14 mouse cellular contexts compared by ENCODE assay signal in genomic region chr2:156723899-156724523, GRCm38 (mm10). TPM values are rescaled to one million over a fixed set of nuclear protein-coding genes. Genes with fewer than 3 reads are reported as not detected.
DNase-seq lines count a peak whose midpoint lies in the region; ATAC-seq and TF ChIP-seq lines count a peak whose summit lies in the region.
"Had no signal": no experiment of that assay in that cellular context is flagged by ENCODE, and none has a peak within 500 bp of the region (broad histone marks: within the 10 kb centered on the region; RNA-seq: fewer than 3 reads in every experiment).

No protein-coding gene starts in this region.

- DNase-seq in forebrain, embryonic 11.5 days (ENCODE audit: low spot score), result no peak
- no peak for DNase-seq in forebrain, embryonic 10.5 days (ENCODE audit: extremely low spot score, low spot score)
- no peak for DNase-seq in ES-E14 (ENCODE audit: low read depth, low spot score)
- no peak for DNase-seq in heart, postnatal 10 days
- no peak for DNase-seq in kidney, adult 9 months
- no peak for DNase-seq in left cerebral cortex, postnatal 14 days (ENCODE audit: low spot score in 2 of 2)
- DNase-seq: adrenal gland, adult 8-10 months; liver; lung, postnatal 4 days had no signal

- H3K27ac ChIP-seq in forebrain, embryonic 11.5 days (ENCODE audit: low read depth, low read length), result no peak overlapping the region
- H3K27ac ChIP-seq in forebrain, embryonic 10.5 days, result no peak overlapping the region
- H3K27ac ChIP-seq in ES-E14 (ENCODE audit: insufficient read depth, low read depth, low read length, poor library complexity, severe bottlenecking), result no peak overlapping the region
- no peak overlapping the region; the same call in 1 of the 2 replicates for H3K27ac ChIP-seq in forebrain, embryonic 15.5 days (replicated peaks)
- H3K27ac ChIP-seq in midbrain, embryonic 16.5 days (ENCODE audit: low read length), result no peak overlapping the region
- H3K27ac ChIP-seq: intestine, embryonic 15.5 days had no signal

- intact Hi-C loops in heart, postnatal 10 days (cut with DNase I), result loop anchor here (5.0 to 10.0 kb wide), 4 partner anchors 38 to 351 kb away; partner anchors contain the start of genes Ndrg3, Soga1 and Tgif2
- intact Hi-C loops in left cerebral cortex, postnatal 14 days (cut with DNase I), result no loop called here

- peaks cover 13% of the 10 kb centered on the region; the same call in 1 of the 2 replicates for H3K4me1 ChIP-seq in forebrain, embryonic 11.5 days (replicated peaks; ENCODE audit: control insufficient read depth, insufficient read depth, low read length)
- H3K4me1 ChIP-seq in forebrain, embryonic 10.5 days, result peaks cover 77% of the 10 kb centered on the region
- H3K4me1 ChIP-seq in ES-E14 (ENCODE audit: control insufficient read depth in 2 of 2, insufficient read depth in 2 of 2, low read length in 2 of 2, poor library complexity in 1 of 2), result peaks cover 11 to 25% of the 10 kb centered on the region in 2 experiments
- H3K4me1 ChIP-seq in forebrain, embryonic 15.5 days, result peaks cover 75% of the 10 kb centered on the region
- H3K4me1 ChIP-seq in midbrain, embryonic 16.5 days (ENCODE audit: control insufficient read depth, insufficient read depth, low read length), result peaks cover 55% of the 10 kb centered on the region

- in situ Hi-C loops in ES-E14 (cut with MboI; ENCODE audit: low sequenced_read_pairs in 2 of 2, unreplicated experiment in 2 of 2), result loop anchor here in 1 of 2 experiments (25.0 kb wide), 1 partner anchor 187 kb away; the partner anchor contains the start of gene Aar2

- no peaks in the 10 kb centered on the region for H3K9me3 ChIP-seq in forebrain, embryonic 11.5 days (ENCODE audit: control insufficient read depth, low read length)
- H3K9me3 ChIP-seq in forebrain, embryonic 10.5 days, result no peaks in the 10 kb centered on the region
- no peaks in the 10 kb centered on the region for H3K9me3 ChIP-seq in ES-E14 (ENCODE audit: control insufficient read depth, insufficient read depth, low read depth, low read length)
- H3K9me3 ChIP-seq in forebrain, embryonic 15.5 days, result no peaks in the 10 kb centered on the region
- H3K9me3 ChIP-seq in midbrain, embryonic 16.5 days (replicated peaks; ENCODE audit: control insufficient read depth, low read length, poor library complexity, severe bottlenecking), result no peaks in the 10 kb centered on the region
- H3K9me3 ChIP-seq: intestine, embryonic 15.5 days had no signal

- 65% methylated on average over 1 of the region's 1 CpGs for WGBS in forebrain, embryonic 11.5 days
- 88% methylated on average over 1 of the region's 1 CpGs for WGBS in forebrain, embryonic 10.5 days
- WGBS in forebrain, embryonic 15.5 days, result 77% methylated on average over 1 of the region's 1 CpGs
- 57% methylated on average over 1 of the region's 1 CpGs for WGBS in midbrain, embryonic 16.5 days

- 0 out of 2 replicates have a peak overlapping the region, but pooled peaks have one; percentile 11 for H3K4me2 ChIP-seq in forebrain, embryonic 11.5 days (ENCODE audit: low read depth, low read length, severe bottlenecking)
- H3K4me2 ChIP-seq in forebrain, embryonic 15.5 days (replicated peaks), result peak overlapping the region; percentile 78
- peak overlapping the region; percentile 89 for H3K4me2 ChIP-seq in midbrain, embryonic 16.5 days (ENCODE audit: low read length)
- H3K4me2 ChIP-seq: heart, embryonic 11.5 days had no signal

- no peak overlapping the region for H3K9ac ChIP-seq in forebrain, embryonic 11.5 days (ENCODE audit: low read length)
- H3K9ac ChIP-seq in ES-E14 (ENCODE audit: insufficient read depth, low read depth, low read length, poor library complexity, severe bottlenecking), result no peak overlapping the region
- peak overlapping the region; percentile 37; the same call in 1 of the 2 replicates for H3K9ac ChIP-seq in forebrain, embryonic 15.5 days (replicated peaks)
- H3K9ac ChIP-seq in midbrain, embryonic 16.5 days (ENCODE audit: low read depth, low read length), result peak overlapping the region; percentile 49; the same call in 1 of the 2 replicates
- H3K9ac ChIP-seq: intestine, embryonic 15.5 days had no signal

- no peak for ATAC-seq in forebrain, embryonic 11.5 days (replicated peaks; ENCODE audit: low FRiP score)
- no peak for ATAC-seq in forebrain, embryonic 15.5 days (replicated peaks)
- ATAC-seq in midbrain, embryonic 16.5 days, result no peak
- ATAC-seq: intestine, embryonic 15.5 days; Patski had no signal

- H3K27me3 ChIP-seq in forebrain, embryonic 11.5 days (ENCODE audit: control insufficient read depth, insufficient read depth, low read length), result no peaks in the 10 kb centered on the region
- no peaks in the 10 kb centered on the region for H3K27me3 ChIP-seq in forebrain, embryonic 10.5 days (ENCODE audit: poor library complexity, severe bottlenecking)
- H3K27me3 ChIP-seq in forebrain, embryonic 15.5 days, result no peaks in the 10 kb centered on the region
- no peaks in the 10 kb centered on the region for H3K27me3 ChIP-seq in midbrain, embryonic 16.5 days (ENCODE audit: control insufficient read depth, insufficient read depth, low read depth, low read length)
- H3K27me3 ChIP-seq: intestine, embryonic 15.5 days; Patski had no signal

- H3K36me3 ChIP-seq in forebrain, embryonic 11.5 days (ENCODE audit: control insufficient read depth, insufficient read depth, low read length), result no peaks in the 10 kb centered on the region
- peaks cover 19% of the 10 kb centered on the region; the same call in 1 of the 2 replicates for H3K36me3 ChIP-seq in forebrain, embryonic 10.5 days (replicated peaks)
- H3K36me3 ChIP-seq in ES-E14 (ENCODE audit: control insufficient read depth, insufficient read depth, low read length, poor library complexity, severe bottlenecking), result no peaks in the 10 kb centered on the region; the same call in 1 of the 2 replicates
- peaks cover 3% of the 10 kb centered on the region; the same call in 1 of the 2 replicates for H3K36me3 ChIP-seq in forebrain, embryonic 15.5 days
- H3K36me3 ChIP-seq in midbrain, embryonic 16.5 days (ENCODE audit: control insufficient read depth, insufficient read depth, low read length), result no peaks in the 10 kb centered on the region
- H3K36me3 ChIP-seq: intestine, embryonic 15.5 days had no signal

- no peak overlapping the region for H3K4me3 ChIP-seq in forebrain, embryonic 11.5 days (ENCODE audit: low read depth, low read length)
- H3K4me3 ChIP-seq in forebrain, embryonic 10.5 days, result no peak overlapping the region
- H3K4me3 ChIP-seq in ES-E14 (ENCODE audit: insufficient read depth in 1 of 2, low read depth in 1 of 2, low read length in 2 of 2, poor library complexity in 1 of 2, severe bottlenecking in 1 of 2), result no peak overlapping the region
- peak overlapping the region; percentile 99 for H3K4me3 ChIP-seq in forebrain, embryonic 15.5 days
- H3K4me3 ChIP-seq in midbrain, embryonic 16.5 days (ENCODE audit: low read depth, low read length), result no peak overlapping the region
- H3K4me3 ChIP-seq: intestine, embryonic 15.5 days had no signal

TF ChIP-seq in ES-E14, 5 proteins besides CTCF, POLR2A, EP300 and RAD21:
- TF ChIP-seq MAFK (IDR thresholded peaks at IDR 0.05; ENCODE audit: insufficient read depth, low read depth, low read length), result peak; percentile 95
- no peak for TF ChIP-seq ZNF384 (IDR thresholded peaks at IDR 0.05; ENCODE audit: low read depth, low read length)

RNA-seq across cellular contexts. Expression of gene Myl9, which starts 51.2 kb away (rescaled TPM):
- polyA plus RNA-seq in forebrain, embryonic 11.5 days (2014; fragmentation: Nextera tagmentation; extraction: Ambion mirVana), result 105 and 121 TPM in 2 replicates
- 79.0 and 80.3 TPM in 2 replicates for polyA plus RNA-seq in forebrain, embryonic 10.5 days (2016; fragmentation: Nextera tagmentation; extraction: Ambion mirVana)
- 30.7 and 77.7 TPM in 2 replicates for total RNA-seq in ES-E14 (2012; rRNA removed)
- polyA plus RNA-seq in forebrain, embryonic 15.5 days (2015; fragmentation: Nextera tagmentation; extraction: Ambion mirVana), result 32.2 and 34.2 TPM in 2 replicates
- polyA plus RNA-seq in midbrain, embryonic 16.5 days (2015; fragmentation: Nextera tagmentation; extraction: Ambion mirVana), result 33.7 and 38.8 TPM in 2 replicates
- total RNA-seq in heart, postnatal 10 days (2021), result 100 to 1,000 TPM; 391 to 523 TPM
- 10 to 100 TPM; 24.1 to 24.2 TPM for total RNA-seq in left cerebral cortex, postnatal 14 days (2021)

Comparison
In these comparisons a context has a peak if more than half of its experiments do, and no peak if none do; other contexts are left out.
1. H3K9ac ChIP-seq: peak in forebrain, embryonic 15.5 days (single experiment) and midbrain, embryonic 16.5 days (single experiment); none in forebrain, embryonic 11.5 days (single experiment) and ES-E14 (single experiment).
2. H3K4me2 ChIP-seq: peak in every context shown above with its lines; median percentile 89 in midbrain, embryonic 16.5 days; 78 in forebrain, embryonic 15.5 days; 11 in forebrain, embryonic 11.5 days.